Mouse (Mus musculus) forebrain, embryonic 16.5 days (tissue): ENCODE results near the gene Pknox2. TPM values are rescaled to one million over a fixed set of nuclear protein-coding genes. Genes with fewer than 3 reads are reported as not detected.

Source experiments
- ATAC-seq: fragments of 200-750 bp; cut with Nextera tagmentation; 2 replicates; pipeline ENCODE4 v1.8.0; 2017; ENCODE audit warnings: mild to moderate bottlenecking, moderate library complexity
- H3K27ac ChIP-seq: fragments of 300-500 bp; sonication (generic); 2 replicates; pipeline ENCODE4 v1.5.1; 2014; ENCODE audit warnings: low read length, control low read depth
- H3K27me3 ChIP-seq: fragments of 300-500 bp; sonication (generic); replicated peaks from 2 replicates; pipeline ENCODE4 v1.6.1; 2014; ENCODE audit warnings: low read length; ENCODE audit not compliant: control insufficient read depth, insufficient read depth
- H3K36me3 ChIP-seq: fragments of 300-500 bp; sonication (generic); 2 replicates; pipeline ENCODE4 v1.6.1; 2014; ENCODE audit not compliant: control insufficient read depth, insufficient read depth
- H3K4me1 ChIP-seq: fragments of 300-500 bp; sonication (generic); replicated peaks from 2 replicates; pipeline ENCODE4 v1.6.1; 2014; ENCODE audit warnings: low read length; ENCODE audit not compliant: control insufficient read depth, insufficient read depth
- H3K4me2 ChIP-seq: fragments of 300-500 bp; sonication (generic); 2 replicates; pipeline ENCODE4 v1.6.1; 2014; ENCODE audit warnings: mild to moderate bottlenecking, low read length, control low read depth
- H3K4me3 ChIP-seq: fragments of 300-500 bp; sonication (generic); replicated peaks from 2 replicates; pipeline ENCODE4 v1.5.1; 2014; ENCODE audit warnings: mild to moderate bottlenecking, low read length, control low read depth
- H3K9ac ChIP-seq: fragments of 300-500 bp; sonication (generic); replicated peaks from 2 replicates; pipeline ENCODE4 v1.6.1; 2014; ENCODE audit warnings: low read depth, low read length, control low read depth
- H3K9me3 ChIP-seq: fragments of 300-500 bp; sonication (generic); 2 replicates; pipeline ENCODE4 v1.6.1; 2016; ENCODE audit warnings: low read length; ENCODE audit not compliant: control insufficient read depth
- WGBS: fragments of 180-500 bp; shearing (Covaris S2); extraction: QIAGEN DNeasy Blood & Tissue Kit; methylation state at CpG from one replicate; pipeline ENCODE4 v1.1.7; 2014; 5-methylcytosine and 5-hydroxymethylcytosine counted together
- polyA plus RNA-seq: library from polyadenylated mRNA; unstranded; fragments of >200 nt; fragmentation: Nextera tagmentation; extraction: Ambion mirVana; gene quantifications from 2 replicates; pipeline ENCODE4 v1.2.1, GENCODE M21; 2015

The Pknox2 gene
- polyA plus RNA-seq, 1 experiment from 2014 or later, result 26.9 TPM

DNA sequence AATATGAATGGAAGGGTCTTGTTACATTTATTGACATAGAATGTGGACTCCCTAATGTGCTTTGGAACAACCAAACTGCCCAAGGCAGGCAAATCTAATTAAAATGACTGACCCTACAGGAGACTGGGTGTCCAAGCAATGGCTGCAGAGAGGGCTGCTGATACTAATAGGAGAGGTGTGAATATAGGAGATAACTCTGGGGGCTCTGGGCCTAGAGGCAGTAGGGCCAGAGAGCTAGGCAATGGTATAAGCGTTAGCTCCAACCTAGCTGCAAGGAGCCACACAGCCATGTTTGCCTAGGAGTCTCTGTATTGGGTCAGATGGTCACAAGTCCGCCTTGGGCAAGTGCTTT lies 196.1 kb downstream of the Pknox2 start:
- no peak overlapping the region for H3K4me3 ChIP-seq
- peaks cover 13% of the 10 kb centered on the region for H3K4me1 ChIP-seq
- H3K9ac ChIP-seq, result no peak overlapping the region
- WGBS, result 65% methylated on average over 2 of the region's 2 CpGs
- no peak overlapping the region for H3K4me2 ChIP-seq
- no peak; the same call in 1 of the 2 replicates for ATAC-seq
- H3K27ac ChIP-seq, result no peak overlapping the region
- no peaks in the 10 kb centered on the region for H3K27me3 ChIP-seq
- H3K9me3 ChIP-seq, result no peaks in the 10 kb centered on the region
- H3K36me3 ChIP-seq, result no peaks in the 10 kb centered on the region

DNA sequence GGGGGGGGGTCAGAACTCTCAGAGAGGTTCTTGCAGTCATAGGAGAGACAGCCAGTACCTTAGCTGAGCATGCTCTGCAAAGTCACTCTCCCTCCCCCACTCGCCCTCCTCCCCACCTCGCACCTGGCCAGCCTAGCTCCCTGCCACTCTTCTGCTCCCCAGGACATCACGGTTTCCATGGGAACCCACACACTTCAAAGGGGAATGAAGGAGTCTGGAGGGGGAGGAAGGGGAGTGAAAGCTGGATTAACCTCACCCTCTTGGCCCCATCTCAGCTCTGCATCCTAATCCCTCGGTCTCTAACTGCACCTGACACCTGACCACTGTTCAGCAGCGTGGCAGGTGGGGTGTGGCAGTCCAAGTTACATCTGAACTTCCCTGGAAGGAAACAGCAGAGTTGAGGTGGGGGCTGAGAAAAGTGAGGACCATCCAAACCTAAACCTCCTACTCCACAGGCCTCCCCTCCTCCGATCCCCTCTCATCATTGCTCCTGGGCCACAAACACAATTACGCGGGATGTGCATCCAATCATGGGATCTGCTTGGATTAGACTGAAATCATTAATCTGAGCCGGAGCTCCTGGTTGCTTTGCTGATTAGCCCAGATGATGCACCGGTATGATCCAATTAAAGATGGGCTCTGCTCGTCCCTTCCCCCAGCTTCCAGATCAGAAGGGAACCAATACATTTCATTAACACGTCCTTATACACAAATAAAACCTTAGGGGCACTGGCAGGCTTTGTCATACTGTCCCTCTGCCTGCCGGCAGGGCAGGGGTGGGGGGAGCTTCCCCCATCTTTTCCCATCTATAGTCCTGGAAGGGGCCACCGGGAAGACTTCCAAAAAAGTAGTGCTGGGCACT lies 196.7 kb downstream of the Pknox2 start:
- Histone ChIP-seq H3K27me3 (no peaks in the 10 kb centered on the region), H3K4me2 (no peak overlapping the region), H3K36me3 (no peaks in the 10 kb centered on the region), H3K9ac (no peak overlapping the region), H3K4me3 (no peak overlapping the region), H3K4me1 (peaks cover 13% of the 10 kb centered on the region), H3K9me3 (no peaks in the 10 kb centered on the region), H3K27ac (no peak overlapping the region)
- 7% methylated on average over 14 of the region's 14 CpGs for WGBS
- ATAC-seq, result peak; percentile 76

DNA sequence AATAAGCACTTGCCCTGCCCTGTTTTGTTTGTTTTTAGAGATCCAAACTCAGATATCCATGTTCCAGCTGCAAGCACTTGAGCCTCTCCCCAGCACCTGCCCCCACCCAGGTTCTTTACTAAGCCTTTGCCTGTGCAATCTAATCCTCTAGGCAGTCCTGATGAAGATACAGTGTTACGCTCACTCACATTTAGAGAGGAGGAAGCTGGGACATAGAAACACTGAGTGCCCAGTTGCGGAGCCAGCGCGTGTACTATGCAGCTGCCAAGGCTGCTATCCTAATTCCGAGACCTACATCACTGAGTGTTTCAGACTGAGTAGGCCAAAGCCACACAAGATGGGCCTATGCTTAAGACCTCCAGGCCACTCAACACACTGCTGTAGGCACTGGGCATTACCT lies 199.0 kb downstream of the Pknox2 start:
- H3K4me1 ChIP-seq, result peaks cover 16% of the 10 kb centered on the region
- no peak overlapping the region for H3K27ac ChIP-seq
- H3K4me3 ChIP-seq, result no peak overlapping the region
- no peaks in the 10 kb centered on the region for H3K9me3 ChIP-seq
- no peak for ATAC-seq
- no peak overlapping the region for H3K9ac ChIP-seq
- 91% methylated on average over 5 of the region's 5 CpGs for WGBS
- H3K36me3 ChIP-seq, result no peaks in the 10 kb centered on the region
- H3K4me2 ChIP-seq, result no peak overlapping the region
- H3K27me3 ChIP-seq, result no peaks in the 10 kb centered on the region

GRCm38 (mm10) chr9:36947056-36947694 lies 200.0 kb downstream of the Pknox2 start:
- Histone ChIP-seq H3K27me3 (no peaks in the 10 kb centered on the region), H3K4me2 (no peak overlapping the region), H3K9me3 (no peaks in the 10 kb centered on the region), H3K9ac (no peak overlapping the region), H3K27ac (no peak overlapping the region), H3K36me3 (no peaks in the 10 kb centered on the region), H3K4me1 (peaks cover 16% of the 10 kb centered on the region), H3K4me3 (no peak overlapping the region)
- ATAC-seq, result no peak
- WGBS, result 97% methylated on average over 5 of the region's 5 CpGs

DNA sequence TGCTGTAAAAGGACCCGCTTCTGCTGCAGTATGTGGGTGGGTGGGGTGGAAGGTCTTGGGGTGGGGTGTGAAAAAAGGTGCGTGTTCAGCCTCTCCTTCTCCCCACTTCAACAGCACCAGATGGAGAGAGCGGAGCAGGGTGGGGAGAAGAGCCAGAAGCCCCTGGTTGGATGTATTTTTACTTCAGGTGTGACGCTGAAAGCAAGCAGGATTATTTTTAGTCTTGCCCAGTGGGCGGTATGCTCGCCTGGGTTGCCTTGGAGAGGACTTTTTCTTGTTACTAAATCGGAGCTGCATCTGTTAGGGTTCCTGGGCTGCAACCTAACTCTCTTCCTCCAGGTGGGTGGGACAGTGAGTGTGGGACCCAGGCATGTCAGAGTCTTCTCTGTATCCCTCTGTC lies 202.4 kb downstream of the Pknox2 start:
- Histone ChIP-seq H3K36me3 (no peaks in the 10 kb centered on the region), H3K4me2 (no peak overlapping the region), H3K27ac (no peak overlapping the region; the same call in 1 of the 2 replicates), H3K4me3 (no peak overlapping the region), H3K9ac (no peak overlapping the region), H3K9me3 (no peaks in the 10 kb centered on the region), H3K4me1 (peaks cover 11% of the 10 kb centered on the region), H3K27me3 (no peaks in the 10 kb centered on the region)
- 59% methylated on average over 7 of the region's 7 CpGs for WGBS
- ATAC-seq, result peak; percentile 34; the same call in 1 of the 2 replicates

DNA sequence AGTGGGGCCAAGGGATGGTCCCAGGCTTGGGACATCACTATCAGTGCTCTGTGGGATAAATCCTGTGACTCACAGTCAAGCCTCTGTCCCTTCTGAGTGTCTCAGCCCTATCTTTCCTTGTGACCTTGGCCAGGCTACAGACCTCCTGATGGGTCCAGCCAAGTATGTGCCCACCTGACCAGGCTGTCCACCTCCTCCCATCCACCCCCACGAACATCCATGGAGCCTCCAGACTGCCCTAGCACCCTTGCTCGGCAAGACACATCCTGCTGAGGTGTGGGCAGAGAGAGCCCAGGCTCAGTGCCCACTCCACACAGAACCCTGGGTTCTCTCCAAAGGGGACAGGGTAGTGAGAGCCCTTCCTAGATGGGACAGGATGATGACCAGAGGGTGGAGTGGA lies 204.6 kb downstream of the Pknox2 start:
- Histone ChIP-seq H3K4me1 (peaks cover 22% of the 10 kb centered on the region), H3K4me3 (no peak overlapping the region), H3K9me3 (no peaks in the 10 kb centered on the region), H3K27ac (no peak overlapping the region), H3K36me3 (no peaks in the 10 kb centered on the region), H3K4me2 (no peak overlapping the region), H3K9ac (no peak overlapping the region), H3K27me3 (no peaks in the 10 kb centered on the region)
- WGBS, result 87% methylated on average over 2 of the region's 2 CpGs
- no peak for ATAC-seq

GRCm38 (mm10) chr9:36942131-36942530 lies 205.1 kb downstream of the Pknox2 start:
- H3K9ac ChIP-seq, result no peak overlapping the region
- H3K27ac ChIP-seq, result no peak overlapping the region
- H3K9me3 ChIP-seq, result no peaks in the 10 kb centered on the region
- no peak for ATAC-seq
- WGBS, result 59% methylated on average over 4 of the region's 4 CpGs
- no peak overlapping the region for H3K4me2 ChIP-seq
- H3K36me3 ChIP-seq, result no peaks in the 10 kb centered on the region
- H3K27me3 ChIP-seq, result no peaks in the 10 kb centered on the region
- no peak overlapping the region for H3K4me3 ChIP-seq
- peaks cover 22% of the 10 kb centered on the region for H3K4me1 ChIP-seq

DNA sequence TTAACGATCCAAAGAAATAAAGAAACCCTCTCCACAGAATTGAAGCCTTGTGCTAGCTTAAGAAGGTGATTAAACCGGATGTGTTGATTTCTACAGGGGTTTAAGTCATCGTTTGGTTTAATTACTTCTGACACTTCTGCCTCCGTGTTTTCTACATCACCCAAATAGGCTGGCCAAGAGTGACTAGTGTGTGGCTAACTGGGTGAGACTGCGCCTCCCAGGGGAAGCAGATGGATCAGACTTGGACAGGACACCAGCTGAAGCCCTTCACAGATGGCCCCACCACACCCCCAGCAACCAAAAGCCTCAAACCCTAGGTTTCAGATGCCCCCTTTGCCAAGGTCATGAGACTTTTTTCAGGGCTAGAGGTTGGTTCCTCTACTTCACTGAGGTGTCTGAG lies 205.6 kb downstream of the Pknox2 start:
- Histone ChIP-seq H3K4me1 (peaks cover 22% of the 10 kb centered on the region), H3K9ac (no peak overlapping the region), H3K4me3 (no peak overlapping the region), H3K36me3 (no peaks in the 10 kb centered on the region), H3K9me3 (no peaks in the 10 kb centered on the region), H3K27ac (no peak overlapping the region), H3K4me2 (no peak overlapping the region), H3K27me3 (no peaks in the 10 kb centered on the region)
- WGBS, result 13% methylated on average over 5 of the region's 5 CpGs
- no peak for ATAC-seq

- H3K4me2 ChIP-seq, result no peak overlapping the region
- ATAC-seq, result 0 out of 2 replicates have a peak, but pooled peaks have one; percentile 14
- H3K4me1 ChIP-seq, result peaks cover 26% of the 10 kb centered on the region
- 41% methylated on average over 8 of the region's 8 CpGs for WGBS
- H3K27ac ChIP-seq, result no peak overlapping the region
- H3K9me3 ChIP-seq, result no peaks in the 10 kb centered on the region
- H3K27me3 ChIP-seq, result no peaks in the 10 kb centered on the region
- H3K36me3 ChIP-seq, result no peaks in the 10 kb centered on the region
- H3K9ac ChIP-seq, result no peak overlapping the region
- H3K4me3 ChIP-seq, result no peak overlapping the region
Measured at GRCm38 (mm10) chr9:36938601-36939078, 208.6 kb downstream of the Pknox2 start.
